Mouse (Mus musculus): ENCODE measurements around the gene Mpzl3.

GRCm38 (mm10) chr9:45046973-45047372 lies 8.0 kb upstream of the Mpzl3 start:
- TF ChIP-seq CTCF (IDR thresholded peaks at IDR 0.05; ENCODE audit: low read depth) (no peak), EP300 (optimal IDR thresholded peaks at IDR 0.05) (no peak)
